Mouse (Mus musculus) layer of hippocampus, adult 8-10 months (tissue): ENCODE results near the gene Ppfia4. TPM values are rescaled to one million over a fixed set of nuclear protein-coding genes. Genes with fewer than 3 reads are reported as not detected.

ENCODE experiments used
- DNase-seq, 2 experiments: peaks; one replicate each; pipeline ENCODE4 v3.0.0; 2022; ENCODE audit warnings: low spot score in 2 of 2
- total RNA-seq, 4 experiments: library from RNA; stranded (reverse); gene quantifications; 2 replicates each; pipeline ENCODE4 v1.2.4; 2022

The Ppfia4 gene
- total RNA-seq, 4 experiments from 2014 or later, result 72.2 to 86.2 (median 77.3) TPM

GRCm38 (mm10) chr1:134304940-134305339 is 27.8 kb downstream of the Ppfia4 start:
- DNase-seq, result no peak

GRCm38 (mm10) chr1:134302568-134303238 is 30.0 kb downstream of the Ppfia4 start:
- no peak for DNase-seq

- no peak for DNase-seq
These were observed 33.9 kb downstream of the Ppfia4 start for GRCm38 (mm10) chr1:134298636-134299411.

DNA sequence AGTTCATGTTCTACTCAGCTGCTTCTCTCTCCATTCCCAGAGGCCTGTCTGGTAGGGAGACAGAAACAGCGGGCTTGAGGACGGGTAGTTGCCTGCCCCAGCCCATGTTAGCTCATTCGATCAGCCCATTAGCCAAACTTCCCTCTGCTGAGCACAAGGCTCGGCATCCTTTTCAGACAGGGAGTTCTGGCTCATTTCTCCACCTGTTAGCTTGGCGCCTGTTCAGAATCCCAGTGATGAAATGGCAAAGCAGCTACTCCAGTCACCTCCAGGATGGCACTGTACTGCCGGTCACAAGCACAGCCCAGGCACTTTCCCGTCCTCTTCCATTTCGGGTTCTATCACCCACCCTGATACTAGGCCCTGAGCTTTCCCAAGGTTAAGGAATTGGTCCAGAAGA is 35.5 kb downstream of the Ppfia4 start:
- peak; percentile 57 to 67 for DNase-seq

DNA sequence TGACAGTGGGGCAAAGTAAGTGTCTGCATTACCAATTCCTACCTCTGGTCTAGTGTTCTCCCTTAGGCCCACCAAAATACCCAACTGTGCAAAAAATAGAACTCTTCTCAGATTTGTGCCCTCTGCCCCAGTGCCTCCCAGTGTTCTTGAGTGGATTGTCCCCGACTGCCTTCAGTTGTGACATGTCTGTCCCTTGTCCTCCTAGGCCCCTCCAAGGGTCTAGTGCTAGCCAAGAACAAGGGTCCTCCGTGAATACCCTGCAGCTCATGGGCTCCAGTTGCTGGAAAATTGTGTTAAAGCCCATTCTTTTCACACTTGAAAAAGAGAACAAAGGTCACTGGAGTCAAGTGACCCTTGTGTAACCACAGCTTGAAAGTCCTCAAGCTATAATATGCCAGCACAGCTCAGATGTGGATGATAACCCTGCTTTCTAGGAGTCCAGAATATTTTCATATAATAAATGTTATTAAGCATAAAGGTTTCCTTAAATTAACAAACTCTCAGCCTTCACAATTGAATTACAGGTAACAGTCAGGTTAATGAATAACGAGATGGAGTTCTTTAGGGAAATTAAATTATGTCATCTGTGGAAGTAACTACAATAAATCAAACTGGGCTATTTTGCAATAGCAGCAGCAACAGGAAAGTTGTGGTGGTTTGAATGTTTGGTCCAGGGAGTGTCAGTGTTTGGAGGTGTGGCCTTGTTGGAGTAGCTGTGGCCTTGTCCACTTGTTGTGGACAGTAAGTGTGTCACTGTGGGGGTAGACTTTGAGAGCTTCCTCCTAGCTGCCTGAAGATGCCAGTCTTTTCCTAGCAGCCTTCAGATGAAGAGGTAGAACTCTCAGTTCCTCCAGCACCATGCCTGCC is 38.8 kb downstream of the Ppfia4 start:
- no peak for DNase-seq

DNA sequence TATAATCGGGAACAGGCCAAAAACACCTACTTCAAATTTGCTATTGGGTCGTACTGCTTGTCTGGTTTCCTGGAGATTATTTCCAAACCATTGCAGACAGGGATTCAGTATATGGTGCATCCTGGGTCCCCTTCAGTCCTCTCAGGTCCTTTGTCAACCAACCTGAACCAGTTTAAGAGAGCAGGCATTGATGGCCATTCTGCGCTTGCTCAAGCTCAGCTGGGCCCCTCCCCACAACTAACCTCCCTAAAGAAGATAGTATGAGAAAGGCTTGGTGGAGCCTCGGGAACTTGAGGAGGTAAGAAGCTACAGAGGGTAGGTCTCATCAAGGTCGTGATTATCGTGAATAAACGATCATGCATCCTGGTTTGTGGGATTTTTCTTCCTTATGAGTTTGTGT is 39.5 kb downstream of the Ppfia4 start:
- DNase-seq, result no peak

DNA sequence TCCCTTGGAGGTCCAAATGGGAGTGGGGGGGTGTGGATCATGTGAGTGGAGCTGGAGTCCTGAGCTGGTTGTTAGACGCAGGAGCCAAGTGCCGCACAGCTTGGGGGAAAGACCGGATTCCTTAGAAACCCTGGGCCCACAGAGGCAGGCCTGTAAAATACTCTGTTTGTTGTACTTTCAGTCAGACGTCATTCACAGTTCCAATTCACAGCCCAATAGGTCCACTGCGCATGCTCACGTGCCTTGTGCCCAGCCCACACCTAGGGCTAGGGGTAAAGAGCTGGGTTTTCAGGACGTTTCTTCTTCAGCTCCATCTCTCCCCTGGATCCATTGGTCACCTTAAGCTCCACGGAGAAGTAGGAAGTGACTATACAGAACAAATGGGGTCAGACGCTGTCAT is 40.1 kb downstream of the Ppfia4 start:
- DNase-seq, result no peak

- DNase-seq, result no peak
These were observed 40.7 kb downstream of the Ppfia4 start for GRCm38 (mm10) chr1:134292073-134292472.

DNA sequence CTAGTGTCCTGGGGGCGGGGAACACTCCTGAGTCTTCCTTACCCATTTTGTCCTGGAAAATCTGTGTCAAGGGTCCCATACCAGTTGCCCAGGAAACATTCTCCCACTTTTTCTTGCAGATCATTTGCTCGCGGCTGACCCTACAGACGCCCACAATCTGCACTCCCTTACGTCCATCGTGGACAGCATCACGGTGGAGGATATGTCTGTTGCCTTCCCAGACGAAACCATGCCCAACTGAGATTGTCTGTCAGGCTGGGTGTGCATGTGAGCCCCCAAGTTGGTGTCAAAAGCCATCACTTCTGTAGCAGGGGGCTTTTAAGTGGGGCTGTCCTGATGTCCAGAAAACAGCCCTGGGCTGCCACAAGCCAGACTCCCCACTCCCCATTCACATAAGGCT is 41.2 kb downstream of the Ppfia4 start:
- no peak for DNase-seq

DNA sequence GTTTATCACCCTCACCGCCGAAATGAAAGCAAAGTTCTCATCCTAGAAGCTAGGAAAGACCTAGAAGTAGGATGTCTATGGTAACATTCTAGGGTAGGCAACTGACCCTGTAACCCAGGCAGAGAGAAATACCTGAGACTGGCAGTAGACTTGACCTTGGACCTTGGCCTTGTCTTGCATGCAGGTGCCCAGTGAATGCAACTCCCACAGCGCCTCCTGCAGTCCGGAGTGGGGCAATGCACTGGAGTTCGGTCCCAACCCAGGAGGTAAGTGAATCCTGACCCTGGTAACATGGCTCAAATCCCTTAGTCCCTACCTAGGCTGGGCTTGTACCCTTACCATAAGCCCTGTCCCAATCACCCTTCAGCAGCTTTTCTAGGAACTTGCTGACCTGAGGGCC is 41.8 kb downstream of the Ppfia4 start:
- DNase-seq, result no peak

- no peak for DNase-seq
These were observed 42.4 kb downstream of the Ppfia4 start for GRCm38 (mm10) chr1:134290300-134290699.

DNA sequence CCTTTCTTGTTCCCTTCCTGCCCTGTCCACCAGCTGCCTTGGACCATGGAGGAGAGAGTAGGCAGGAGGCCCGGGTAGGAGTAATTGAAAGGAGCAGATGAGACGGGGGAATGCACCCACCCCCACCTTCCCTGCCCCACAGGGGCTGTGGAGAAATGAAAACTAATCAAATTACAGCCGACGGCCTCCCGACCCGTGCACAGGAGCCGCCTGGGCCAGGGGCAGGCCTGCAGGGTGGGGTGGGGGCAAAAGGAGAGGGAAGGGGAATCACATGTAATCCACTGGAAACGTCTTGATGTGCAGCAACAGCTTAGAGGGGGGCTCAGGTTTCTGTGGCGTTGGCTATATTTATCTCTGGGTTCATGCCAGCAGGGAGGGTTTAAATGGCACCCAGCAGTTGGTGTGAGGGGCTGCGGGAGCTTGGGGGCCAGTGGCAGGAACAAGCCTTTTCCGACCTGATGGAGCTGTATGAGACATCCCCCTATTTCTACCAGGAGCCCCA is 43.1 kb downstream of the Ppfia4 start, which contains the start of gene Myog:
Myog (plus strand) TSS at position 392 of the 502 bp plus-strand sequence.
- no peak for DNase-seq

DNA sequence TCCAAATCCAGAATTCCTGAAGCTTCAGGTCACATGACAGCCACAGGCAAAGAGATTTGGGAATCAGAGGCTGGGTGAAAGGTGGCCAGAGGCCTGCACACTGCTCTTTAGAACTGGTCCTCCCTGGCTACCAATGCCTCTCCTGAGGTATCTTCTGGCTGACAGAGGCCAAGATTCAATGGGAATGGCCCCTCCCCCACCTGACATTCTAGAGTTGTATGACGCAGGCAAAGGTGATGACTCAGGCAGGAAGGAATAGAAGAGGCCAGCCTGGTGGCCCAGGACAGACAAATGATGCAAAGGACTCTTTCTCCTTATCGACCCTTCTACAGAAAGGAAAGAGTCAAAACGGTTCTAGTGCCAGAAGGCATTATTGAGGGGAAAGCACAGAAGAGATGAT is 44.5 kb downstream of the Ppfia4 start:
- no peak for DNase-seq

GRCm38 (mm10) chr1:134285458-134286120 is 47.1 kb downstream of the Ppfia4 start:
- DNase-seq, result no peak

GRCm38 (mm10) chr1:134283108-134283507 is 49.6 kb downstream of the Ppfia4 start:
- DNase-seq, result no peak

- DNase-seq, result no peak
These were observed 50.4 kb downstream of the Ppfia4 start for GRCm38 (mm10) chr1:134282342-134282741.

GRCm38 (mm10) chr1:134281563-134281962 is 51.2 kb downstream of the Ppfia4 start:
- DNase-seq, result no peak

DNA sequence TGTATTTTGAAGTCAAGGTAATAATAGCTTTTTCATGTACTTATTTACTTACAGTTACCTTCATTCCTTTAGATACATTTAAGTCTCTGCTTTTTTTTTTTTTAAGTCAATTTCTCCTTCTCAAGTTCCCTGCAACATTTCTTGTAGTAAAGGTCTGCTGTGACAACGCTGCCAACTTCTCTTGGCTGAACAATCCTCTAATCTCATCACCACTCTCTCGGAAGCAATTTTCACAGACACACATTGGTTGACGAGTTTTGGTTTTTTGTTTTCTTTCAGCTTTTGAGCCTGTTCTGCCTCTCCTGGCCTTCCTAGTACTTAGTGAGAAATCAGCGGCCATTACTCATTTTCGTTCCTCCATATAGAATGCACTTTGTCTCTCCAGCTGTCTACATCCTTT is 52.6 kb downstream of the Ppfia4 start:
- no peak for DNase-seq

DNA sequence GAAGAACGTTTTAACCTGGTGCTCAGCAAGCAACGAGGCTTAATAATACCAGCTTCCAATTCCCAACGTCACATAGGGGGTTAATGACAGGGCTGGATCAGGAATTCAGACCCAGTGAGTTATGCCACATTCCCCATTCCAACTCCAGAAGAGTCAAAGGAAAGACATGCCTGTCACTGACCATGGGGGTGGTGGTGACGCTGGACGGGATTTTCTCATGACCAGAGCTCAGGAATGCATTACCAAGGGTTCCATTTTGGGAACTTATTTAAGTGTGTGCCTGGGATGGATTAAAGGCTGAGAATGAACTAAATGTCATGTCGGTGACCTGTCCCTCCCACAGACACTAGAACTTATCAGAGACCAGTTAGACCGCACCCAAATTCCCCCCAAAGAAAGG is 55.9 kb downstream of the Ppfia4 start:
- DNase-seq, result no peak

DNA sequence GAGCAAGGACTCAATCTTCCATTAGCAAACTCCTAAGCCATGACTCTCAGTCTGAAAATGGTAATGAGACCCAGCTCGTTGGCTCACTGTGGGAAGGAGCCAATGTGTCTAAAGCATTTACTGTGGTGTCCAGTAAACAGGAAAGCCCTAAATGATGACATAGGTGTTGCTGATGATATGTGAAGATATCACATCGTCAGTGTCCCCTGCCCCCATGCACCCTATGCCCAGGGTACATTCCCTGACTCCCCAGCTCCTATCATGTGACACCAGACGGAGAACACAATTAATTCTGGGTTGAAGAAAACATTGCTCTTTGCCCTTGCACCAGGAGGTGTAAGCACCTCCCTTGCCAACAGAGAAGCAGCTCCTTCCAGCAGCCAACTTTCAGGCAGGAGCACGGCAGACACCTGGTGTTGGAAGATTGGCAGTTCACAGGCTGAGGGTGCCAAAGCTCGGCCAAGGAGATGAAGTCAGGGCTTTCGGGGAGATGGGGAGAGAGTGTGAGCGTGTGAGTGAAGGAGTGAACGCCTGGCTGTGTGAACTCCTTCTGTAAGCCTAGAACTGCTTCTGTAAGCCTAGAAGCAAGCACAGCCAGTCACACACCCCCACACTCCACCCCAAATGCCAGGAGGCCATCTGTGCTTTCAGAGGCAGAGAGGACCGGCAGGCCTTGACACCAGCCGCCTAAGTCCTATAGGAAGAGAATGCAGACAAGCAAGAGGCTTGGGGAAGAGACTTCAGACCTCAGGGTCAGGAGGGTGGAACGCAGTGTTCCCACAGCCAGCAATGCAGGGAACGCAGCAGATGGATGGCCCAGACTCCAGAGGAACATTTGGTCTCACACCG is 56.9 kb downstream of the Ppfia4 start:
- DNase-seq, result peak in 1 of 2 experiments; percentile 55
